Mouse (Mus musculus): ENCODE data around the gene Dusp8.

GRCm38 (mm10) chr7:142089648-142090447, 5.8 kb downstream of the Dusp8 start:
- TF ChIP-seq MYOG (IDR thresholded peaks at IDR 0.05; ENCODE audit: control insufficient read depth, extremely low read depth, insufficient read length) = no peak
- no peak for TF ChIP-seq CTCF (IDR thresholded peaks at IDR 0.05; ENCODE audit: control insufficient read depth, insufficient read depth, insufficient read length)
- no peak for TF ChIP-seq CEBPB (IDR thresholded peaks at IDR 0.05; ENCODE audit: low read depth)
- no peak for TF ChIP-seq USF1 (IDR thresholded peaks at IDR 0.05; ENCODE audit: low read depth)
- no peak for TF ChIP-seq MYOD1 (IDR thresholded peaks at IDR 0.05; ENCODE audit: control insufficient read depth, insufficient read length, low read depth)
- TF ChIP-seq MAX (IDR thresholded peaks at IDR 0.05) = no peak
